Mouse (Mus musculus) midbrain, embryonic 12.5 days (tissue): ENCODE measurements around the gene Pigb. TPM values are rescaled to one million over a fixed set of nuclear protein-coding genes. Genes with fewer than 3 reads are reported as not detected.

ENCODE experiments used
- ATAC-seq: fragments of 200-750 bp; cut with Nextera tagmentation; 2 replicates; pipeline ENCODE4 v1.8.0; 2017; ENCODE audit warnings: low read depth, moderate TSS enrichment, moderate library complexity; ENCODE audit not compliant: low FRiP score
- H3K27ac ChIP-seq: fragments of 300-500 bp; sonication (generic); replicated peaks from 2 replicates; pipeline ENCODE4 v1.5.1; 2016; ENCODE audit warnings: mild to moderate bottlenecking
- H3K27me3 ChIP-seq: fragments of 300-500 bp; sonication (generic); 2 replicates; pipeline ENCODE4 v1.6.1; 2016; ENCODE audit warnings: mild to moderate bottlenecking
- H3K36me3 ChIP-seq: fragments of 300-500 bp; sonication (generic); 2 replicates; pipeline ENCODE4 v1.6.1; 2016
- H3K4me1 ChIP-seq: fragments of 300-500 bp; sonication (generic); 2 replicates; pipeline ENCODE4 v1.6.1; 2016
- H3K4me2 ChIP-seq: fragments of 300-500 bp; sonication (generic); replicated peaks from 2 replicates; pipeline ENCODE4 v1.6.1; 2016; ENCODE audit warnings: mild to moderate bottlenecking, moderate library complexity
- H3K4me3 ChIP-seq: fragments of 300-500 bp; sonication (generic); 2 replicates; pipeline ENCODE4 v1.5.1; 2016; ENCODE audit warnings: mild to moderate bottlenecking
- H3K9ac ChIP-seq: fragments of 300-500 bp; sonication (generic); replicated peaks from 2 replicates; pipeline ENCODE4 v1.6.1; 2016; ENCODE audit warnings: mild to moderate bottlenecking, moderate library complexity
- H3K9me3 ChIP-seq: fragments of 300-500 bp; sonication (generic); 2 replicates; pipeline ENCODE4 v1.6.1; 2016; ENCODE audit warnings: mild to moderate bottlenecking
- WGBS: fragments of 180-500 bp; shearing (Covaris S2); methylation state at CpG from one replicate; pipeline ENCODE4 v1.1.7; 2016; 5-methylcytosine and 5-hydroxymethylcytosine counted together
- polyA plus RNA-seq: library from polyadenylated mRNA; unstranded; fragments of >200 nt; fragmentation: Nextera tagmentation; extraction: Ambion mirVana; gene quantifications from 2 replicates; pipeline ENCODE4 v1.2.1, GENCODE M21; 2016

Pigb gene
- polyA plus RNA-seq, 1 experiment from 2014 or later: 12.6 TPM

DNA sequence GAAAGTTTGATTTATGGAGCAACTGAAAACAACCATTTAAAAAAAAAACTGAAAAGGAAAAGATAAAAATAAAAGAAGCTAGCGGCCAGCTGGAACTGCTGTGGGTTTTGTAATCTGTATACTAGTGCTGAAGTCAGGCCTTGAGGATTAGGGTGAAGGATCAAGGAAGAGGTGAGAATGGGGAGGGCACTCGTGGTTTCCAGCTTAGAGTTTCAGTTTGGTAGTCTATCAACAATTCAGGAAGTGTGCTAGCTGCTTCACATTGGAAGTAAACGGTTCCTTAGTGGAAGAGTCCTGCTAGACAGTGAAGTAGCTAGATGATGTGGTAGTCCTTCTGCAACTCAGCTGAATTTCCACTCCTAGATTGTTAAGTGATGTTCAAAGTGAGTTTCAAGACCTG is 31.8 kb downstream of the Pigb start:
- 74% methylated on average over 3 of the region's 3 CpGs for WGBS
- ATAC-seq: no peak
- no peak overlapping the region for H3K9ac ChIP-seq
- H3K4me2 ChIP-seq: no peak overlapping the region
- no peak overlapping the region for H3K4me3 ChIP-seq
- H3K9me3 ChIP-seq: no peaks in the 10 kb centered on the region
- H3K36me3 ChIP-seq: peaks cover 47% of the 10 kb centered on the region
- H3K4me1 ChIP-seq: no peaks in the 10 kb centered on the region
- H3K27ac ChIP-seq: no peak overlapping the region
- H3K27me3 ChIP-seq: no peaks in the 10 kb centered on the region

DNA sequence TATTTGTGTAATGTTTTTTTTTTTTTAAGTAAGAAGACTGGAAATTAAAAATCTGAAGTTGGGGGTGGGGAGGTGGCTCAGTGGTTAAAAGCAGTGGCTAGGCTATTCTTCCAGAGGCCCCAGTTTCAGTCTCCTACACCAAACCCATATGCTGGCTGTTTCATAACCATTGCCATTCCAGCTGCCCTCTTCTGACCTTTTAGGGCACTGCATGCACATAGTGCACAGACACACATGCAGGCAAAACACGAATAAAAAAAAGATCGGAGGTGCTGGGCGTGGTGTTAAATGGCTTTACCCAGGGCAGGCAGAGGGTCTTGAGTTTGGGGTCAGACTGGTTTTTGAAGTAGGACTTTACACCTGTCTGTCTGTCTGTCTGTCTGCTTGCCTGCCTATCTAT is 34.0 kb downstream of the Pigb start:
- ATAC-seq: no peak
- H3K9me3 ChIP-seq: no peaks in the 10 kb centered on the region

DNA sequence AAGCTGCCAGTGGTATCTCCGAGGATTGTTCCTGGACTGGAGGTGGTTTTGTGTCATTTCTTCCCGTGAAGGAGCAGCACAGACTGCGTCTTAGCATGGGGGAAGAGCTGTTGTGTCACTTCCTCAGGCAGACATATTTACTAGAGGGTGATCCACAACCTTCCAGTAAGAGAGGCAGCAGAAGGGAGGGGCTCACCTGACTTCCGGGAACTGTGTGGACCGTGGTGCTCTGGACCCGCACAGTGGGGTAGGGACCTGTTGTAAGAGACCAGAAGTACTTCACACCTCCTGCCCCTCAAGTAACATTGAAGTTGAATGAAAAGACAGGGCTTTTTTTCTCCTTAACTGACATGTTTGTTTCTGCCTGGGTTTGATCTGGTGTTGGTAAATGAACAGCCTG is 35.1 kb downstream of the Pigb start:
- Histone ChIP-seq H3K27ac (no peak overlapping the region), H3K4me3 (no peak overlapping the region), H3K4me2 (no peak overlapping the region), H3K4me1 (no peaks in the 10 kb centered on the region), H3K9me3 (no peaks in the 10 kb centered on the region), H3K9ac (no peak overlapping the region), H3K27me3 (no peaks in the 10 kb centered on the region), H3K36me3 (peaks cover 26% of the 10 kb centered on the region)
- no peak for ATAC-seq
- 85% methylated on average over 6 of the region's 6 CpGs for WGBS

More for the DNA sequence above, 34.0 kb downstream of the Pigb start:
- no peak overlapping the region for H3K4me2 ChIP-seq
- WGBS: 95% methylated on average over 3 of the region's 3 CpGs
- no peak overlapping the region for H3K9ac ChIP-seq
- H3K36me3 ChIP-seq: peaks cover 35% of the 10 kb centered on the region
- H3K4me1 ChIP-seq: no peaks in the 10 kb centered on the region
- no peaks in the 10 kb centered on the region for H3K27me3 ChIP-seq
- no peak overlapping the region for H3K4me3 ChIP-seq
- H3K27ac ChIP-seq: no peak overlapping the region

DNA sequence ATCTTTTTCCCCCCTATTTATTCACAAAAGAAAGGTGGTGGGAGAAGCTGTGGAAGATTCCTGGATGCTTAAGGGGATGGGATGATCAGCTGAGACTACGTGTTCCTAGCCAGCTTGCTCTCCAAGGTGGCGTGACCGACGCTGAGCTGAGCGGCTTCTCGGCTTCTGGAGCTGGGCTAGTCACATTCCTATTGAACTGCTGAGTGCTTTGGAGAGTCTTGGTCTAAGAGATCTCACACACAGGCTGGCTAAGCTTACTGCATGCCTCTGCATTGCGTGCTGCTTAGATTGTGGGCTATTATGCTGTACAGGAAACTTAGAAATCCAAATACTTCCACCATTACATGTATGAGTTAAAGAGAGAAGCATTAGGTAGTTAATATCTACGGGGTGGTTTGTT is 36.1 kb downstream of the Pigb start:
- Histone ChIP-seq H3K4me2 (no peak overlapping the region), H3K9me3 (no peaks in the 10 kb centered on the region), H3K36me3 (peaks cover 22% of the 10 kb centered on the region), H3K27ac (no peak overlapping the region), H3K4me3 (no peak overlapping the region), H3K4me1 (no peaks in the 10 kb centered on the region), H3K27me3 (no peaks in the 10 kb centered on the region), H3K9ac (no peak overlapping the region)
- WGBS: 84% methylated on average over 8 of the region's 8 CpGs
- no peak for ATAC-seq

DNA sequence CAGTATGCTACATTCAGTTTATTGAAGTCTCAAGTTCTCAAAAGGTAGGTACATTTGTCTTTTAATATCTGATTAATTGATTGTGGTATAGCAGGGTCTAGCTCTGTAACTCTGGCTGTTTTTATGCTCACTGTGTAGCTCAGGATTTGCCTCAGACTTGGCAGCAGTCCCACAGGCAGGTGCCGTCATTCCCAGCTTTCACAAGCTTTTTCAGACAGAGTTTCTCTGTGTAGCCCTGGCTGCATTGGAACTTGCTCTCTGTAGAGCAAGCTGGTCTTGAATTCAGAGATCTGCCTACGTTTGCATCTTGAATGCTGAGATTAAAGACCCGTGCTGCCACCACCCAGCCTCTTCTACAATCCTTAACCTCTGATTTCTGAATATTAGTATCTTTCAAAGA is 38.0 kb downstream of the Pigb start:
- WGBS: 75% methylated on average over 3 of the region's 3 CpGs
- no peak overlapping the region for H3K4me2 ChIP-seq

DNA sequence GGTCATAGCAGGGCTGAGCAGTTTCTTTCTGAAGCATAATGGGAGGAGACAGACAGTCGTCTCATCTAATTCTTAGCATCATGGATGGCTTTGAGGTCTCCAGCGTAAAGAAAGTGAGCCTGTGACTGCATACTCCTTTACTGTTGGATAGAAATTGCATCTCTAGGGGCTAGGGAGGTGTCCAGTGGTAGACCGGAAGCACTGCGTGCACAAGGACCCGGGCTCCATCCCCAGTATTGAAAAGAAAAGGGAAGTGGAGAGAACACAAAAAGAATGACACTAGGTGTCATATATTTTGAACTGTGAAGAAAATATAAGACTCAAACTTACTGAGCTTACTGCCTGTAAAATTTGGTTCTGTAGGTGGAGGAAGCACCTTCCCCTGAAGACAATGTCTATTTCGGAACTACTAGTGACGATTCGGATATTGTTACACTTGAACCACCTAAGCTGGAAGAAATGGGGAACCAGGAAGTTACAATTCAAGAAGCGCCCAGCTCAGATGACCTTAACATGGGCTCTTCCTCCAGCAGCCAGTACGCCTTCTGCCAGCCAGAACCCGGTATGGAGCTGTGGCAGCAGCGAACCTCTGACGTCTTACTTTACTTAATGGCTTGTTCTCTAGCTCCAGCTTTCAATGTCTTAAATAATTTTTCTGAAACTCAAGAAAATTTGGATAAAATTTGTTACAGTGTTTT is 38.7 kb downstream of the Pigb start:
- Histone ChIP-seq H3K27ac (no peak overlapping the region), H3K9ac (no peak overlapping the region), H3K4me1 (no peaks in the 10 kb centered on the region), H3K36me3 (peaks cover 22% of the 10 kb centered on the region), H3K9me3 (no peaks in the 10 kb centered on the region), H3K4me3 (no peak overlapping the region), H3K27me3 (no peaks in the 10 kb centered on the region), H3K4me2 (no peak overlapping the region)
- 87% methylated on average over 13 of the region's 13 CpGs for WGBS
- ATAC-seq: no peak

More for the DNA sequence above, 38.0 kb downstream of the Pigb start:
- no peaks in the 10 kb centered on the region for H3K27me3 ChIP-seq
- ATAC-seq: no peak
- H3K9me3 ChIP-seq: no peaks in the 10 kb centered on the region
- no peaks in the 10 kb centered on the region for H3K4me1 ChIP-seq
- H3K27ac ChIP-seq: no peak overlapping the region
- no peak overlapping the region for H3K4me3 ChIP-seq
- H3K9ac ChIP-seq: no peak overlapping the region
- H3K36me3 ChIP-seq: peaks cover 22% of the 10 kb centered on the region

DNA sequence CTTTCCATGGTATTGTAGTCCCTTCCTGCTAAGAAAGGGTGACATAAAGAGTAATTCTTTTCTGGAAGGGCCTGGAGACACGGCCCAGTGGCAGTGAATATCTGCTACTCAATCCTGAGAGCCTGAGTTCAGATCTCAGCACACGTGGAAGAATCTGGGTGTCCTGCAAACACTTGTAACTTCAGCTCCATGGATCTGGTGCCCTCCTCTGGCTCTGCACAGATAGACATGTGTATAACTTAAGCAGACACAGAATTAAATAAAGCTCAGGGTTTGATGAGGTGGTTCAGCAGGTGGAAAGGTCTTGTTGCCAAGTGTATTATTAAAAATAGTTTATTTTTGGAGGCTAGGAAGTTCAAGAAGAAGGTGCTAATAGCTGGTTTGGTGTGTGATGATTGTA is 39.7 kb downstream of the Pigb start:
- ATAC-seq: no peak
- H3K4me3 ChIP-seq: no peak overlapping the region
- H3K9ac ChIP-seq: no peak overlapping the region
- H3K4me2 ChIP-seq: no peak overlapping the region
- H3K9me3 ChIP-seq: no peaks in the 10 kb centered on the region
- no peak overlapping the region for H3K27ac ChIP-seq
- peaks cover 13% of the 10 kb centered on the region for H3K36me3 ChIP-seq
- H3K27me3 ChIP-seq: no peaks in the 10 kb centered on the region
- 76% methylated on average over 2 of the region's 2 CpGs for WGBS
- no peaks in the 10 kb centered on the region for H3K4me1 ChIP-seq

DNA sequence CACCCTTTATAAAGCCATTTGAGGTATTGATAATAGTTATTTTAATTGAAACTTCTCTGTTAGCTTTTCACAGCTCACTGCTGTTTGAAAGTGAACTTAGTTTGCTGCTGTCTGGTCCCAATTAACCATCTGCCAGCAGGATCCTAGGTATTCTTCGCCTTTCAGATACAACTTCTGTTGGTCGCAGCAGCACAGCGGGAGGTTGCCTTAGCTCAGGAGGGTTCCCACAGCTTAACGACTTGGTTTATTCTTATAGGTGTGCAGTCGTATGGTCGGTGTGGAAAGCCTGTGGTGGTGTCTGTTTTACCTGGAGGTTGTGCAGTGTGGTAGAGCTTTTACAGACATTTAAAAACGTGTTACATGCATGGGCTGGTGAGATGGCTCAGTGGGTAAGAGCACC is 43.4 kb downstream of the Pigb start:
- H3K27me3 ChIP-seq: no peaks in the 10 kb centered on the region
- 0 out of 2 replicates have a peak, but pooled peaks cover under 1% of the 10 kb centered on the region for H3K36me3 ChIP-seq
- no peak overlapping the region for H3K4me3 ChIP-seq
- no peak overlapping the region for H3K9ac ChIP-seq
- H3K27ac ChIP-seq: no peak overlapping the region
- 62% methylated on average over 7 of the region's 7 CpGs for WGBS
- no peaks in the 10 kb centered on the region for H3K4me1 ChIP-seq
- ATAC-seq: no peak
- no peaks in the 10 kb centered on the region for H3K9me3 ChIP-seq
- no peak overlapping the region for H3K4me2 ChIP-seq

DNA sequence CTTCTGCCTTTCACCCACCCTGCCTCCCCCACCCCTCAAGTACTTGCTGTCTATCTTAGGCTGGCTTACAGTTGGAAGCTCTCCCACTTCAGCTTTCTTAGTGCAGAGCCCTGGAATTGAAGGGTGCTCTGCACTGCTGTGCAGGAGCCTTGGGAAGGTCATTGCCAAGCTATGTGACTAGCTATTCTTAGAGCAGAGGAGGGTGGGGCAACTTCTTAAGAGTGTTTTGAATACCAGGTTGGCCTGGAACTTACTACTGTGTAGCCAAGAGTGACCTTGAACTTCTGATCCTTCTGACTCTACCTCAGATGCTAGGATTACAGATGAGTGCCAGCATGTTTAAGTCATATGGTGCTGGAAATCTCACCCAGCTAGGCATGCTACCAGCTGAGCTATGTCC is 44.0 kb downstream of the Pigb start:
- no peaks in the 10 kb centered on the region for H3K36me3 ChIP-seq
- no peak overlapping the region for H3K4me2 ChIP-seq
- ATAC-seq: no peak
- H3K4me1 ChIP-seq: no peaks in the 10 kb centered on the region
- H3K27me3 ChIP-seq: no peaks in the 10 kb centered on the region
- no peaks in the 10 kb centered on the region for H3K9me3 ChIP-seq
- no peak overlapping the region for H3K4me3 ChIP-seq
- no peak overlapping the region for H3K27ac ChIP-seq
- no peak overlapping the region for H3K9ac ChIP-seq

DNA sequence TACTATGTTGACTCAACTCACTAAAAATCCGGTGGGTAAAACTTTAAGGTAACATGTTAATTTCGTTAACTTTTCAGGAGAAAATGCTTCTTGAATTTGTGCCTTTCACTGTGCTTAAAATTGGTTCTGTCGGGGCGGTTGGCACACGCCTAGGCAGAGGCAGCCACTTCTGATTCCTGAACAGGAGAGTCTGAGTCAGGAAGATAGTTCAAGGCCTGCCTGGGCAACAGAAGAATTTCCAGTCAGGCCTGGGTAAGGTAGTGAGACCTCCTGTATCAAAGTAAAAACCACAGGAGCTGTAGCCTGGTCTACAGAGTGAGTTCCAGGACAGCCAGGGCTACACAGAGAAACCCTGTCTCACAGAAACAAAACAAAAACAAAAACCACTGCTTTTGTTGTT is 47.6 kb downstream of the Pigb start:
- no peak for ATAC-seq
- Histone ChIP-seq H3K4me2 (no peak overlapping the region), H3K9ac (no peak overlapping the region), H3K4me1 (no peaks in the 10 kb centered on the region), H3K4me3 (no peak overlapping the region), H3K27ac (no peak overlapping the region), H3K27me3 (no peaks in the 10 kb centered on the region), H3K9me3 (no peaks in the 10 kb centered on the region), H3K36me3 (no peaks in the 10 kb centered on the region)
- WGBS: 87% methylated on average over 5 of the region's 5 CpGs

DNA sequence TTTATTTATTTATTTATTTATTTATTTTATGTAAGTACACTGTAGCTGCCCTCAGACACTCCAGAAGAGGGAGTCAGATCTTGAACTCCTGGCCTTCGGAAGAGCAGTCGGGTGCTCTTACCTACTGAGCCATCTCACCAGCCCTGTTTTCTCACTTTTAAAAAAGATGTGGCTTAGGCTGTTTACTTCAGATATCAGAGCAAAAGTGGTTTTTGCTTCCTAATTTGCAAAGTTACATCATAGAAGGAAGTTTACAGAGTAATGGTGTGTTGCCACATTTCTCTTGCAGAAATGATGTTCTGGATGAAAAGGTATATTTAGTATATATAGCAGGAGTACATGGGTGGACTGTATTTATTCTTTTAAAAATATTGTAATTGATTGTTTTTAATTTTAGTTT is 48.8 kb downstream of the Pigb start:
- no peak for ATAC-seq
- H3K4me3 ChIP-seq: no peak overlapping the region
- H3K9ac ChIP-seq: no peak overlapping the region
- WGBS: 94% methylated on average over 2 of the region's 2 CpGs
- peaks cover 3% of the 10 kb centered on the region for H3K4me1 ChIP-seq
- H3K27ac ChIP-seq: no peak overlapping the region
- H3K27me3 ChIP-seq: no peaks in the 10 kb centered on the region
- H3K36me3 ChIP-seq: no peaks in the 10 kb centered on the region
- no peaks in the 10 kb centered on the region for H3K9me3 ChIP-seq
- no peak overlapping the region for H3K4me2 ChIP-seq

DNA sequence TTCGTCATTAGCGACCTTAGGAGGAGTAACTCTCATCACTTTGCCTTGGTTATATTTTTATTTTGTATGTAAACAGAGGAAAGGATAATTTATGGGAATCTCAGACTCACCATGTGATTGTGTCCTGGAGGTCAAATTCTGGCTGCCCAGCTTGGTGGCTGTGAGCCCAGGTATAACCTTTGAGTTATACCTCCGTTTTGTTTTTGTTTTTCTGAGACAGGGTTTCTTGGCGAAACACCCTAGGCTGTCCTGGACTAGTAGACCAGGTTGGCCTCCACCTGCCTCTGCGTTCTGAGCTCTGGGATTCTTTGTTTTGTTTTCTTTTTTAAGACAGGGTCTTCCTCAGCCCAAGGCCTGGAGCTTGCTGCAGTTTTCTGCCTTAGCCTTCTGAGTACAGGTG is 51.5 kb downstream of the Pigb start:
- H3K4me2 ChIP-seq: no peak overlapping the region
- no peaks in the 10 kb centered on the region for H3K9me3 ChIP-seq
- 80% methylated on average over 5 of the region's 5 CpGs for WGBS
- no peaks in the 10 kb centered on the region for H3K27me3 ChIP-seq
- no peak overlapping the region for H3K9ac ChIP-seq
- no peak for ATAC-seq
- H3K4me1 ChIP-seq: peaks cover 16% of the 10 kb centered on the region
- H3K27ac ChIP-seq: no peak overlapping the region
- H3K36me3 ChIP-seq: no peaks in the 10 kb centered on the region
- H3K4me3 ChIP-seq: no peak overlapping the region

DNA sequence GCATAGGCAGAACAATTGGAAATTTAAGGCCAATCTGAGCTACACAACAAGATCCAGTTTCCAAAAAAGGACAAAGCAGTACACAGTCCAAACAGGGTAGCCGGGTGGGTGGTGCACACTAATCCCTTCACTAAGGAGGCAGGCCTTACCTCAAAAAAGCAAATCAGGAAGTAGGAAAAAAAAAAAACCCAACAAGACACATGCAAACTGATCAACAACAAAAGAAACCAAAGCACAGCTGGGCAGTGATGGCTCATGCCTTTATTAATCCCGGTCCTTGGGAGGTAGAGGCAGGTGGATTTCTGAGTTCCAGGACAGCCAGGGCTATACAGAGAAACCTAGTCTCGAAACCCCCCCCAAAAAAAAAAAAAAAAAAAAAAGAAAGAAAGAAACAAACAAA is 52.5 kb downstream of the Pigb start:
- WGBS: 57% methylated on average over 3 of the region's 3 CpGs
- no peak for ATAC-seq
- no peak overlapping the region for H3K4me3 ChIP-seq
- H3K4me1 ChIP-seq: peaks cover 16% of the 10 kb centered on the region
- no peaks in the 10 kb centered on the region for H3K36me3 ChIP-seq
- H3K27me3 ChIP-seq: no peaks in the 10 kb centered on the region
- H3K4me2 ChIP-seq: no peak overlapping the region
- H3K27ac ChIP-seq: no peak overlapping the region
- no peaks in the 10 kb centered on the region for H3K9me3 ChIP-seq
- H3K9ac ChIP-seq: no peak overlapping the region
